Mouse (Mus musculus) bone marrow, adult 2 months (tissue): ENCODE measurements around the gene Atcay.
"Not testable (repeated sequence)": the region's sequence is repeated elsewhere in the genome, so short reads cannot be mapped to it uniquely, and the experiment has no call there.

Source experiments
- CTCF ChIP-seq: fragments of 200-500 bp; IDR thresholded peaks from 2 replicates; pipeline ENCODE4 v1.5.1; 2011; ENCODE audit warnings: low read length, control low read depth; ENCODE audit not compliant: control insufficient read depth, insufficient read depth
- POLR2A ChIP-seq: fragments of 200-500 bp; IDR thresholded peaks from 2 replicates; pipeline ENCODE4 v1.6.1; 2011; ENCODE audit warnings: low read depth, mild to moderate bottlenecking, control low read depth, low read length, borderline replicate concordance; ENCODE audit not compliant: control insufficient read depth

DNA sequence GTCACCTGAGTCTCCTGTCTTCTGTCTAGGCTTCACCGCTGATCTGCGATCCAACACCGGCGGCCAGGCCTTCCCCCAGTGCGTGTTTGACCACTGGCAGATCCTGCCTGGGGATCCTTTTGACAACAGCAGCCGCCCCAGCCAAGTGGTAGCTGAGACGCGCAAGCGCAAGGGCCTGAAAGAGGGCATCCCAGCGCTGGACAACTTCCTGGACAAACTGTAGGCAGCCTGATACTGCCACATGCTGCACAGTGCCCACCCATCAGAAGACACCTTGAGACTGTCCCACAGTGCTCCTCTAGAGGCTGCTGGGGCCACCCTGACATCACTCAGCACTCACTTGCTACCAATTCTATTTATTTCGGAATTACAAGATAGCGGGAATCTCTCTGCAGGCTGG, 48.8 kb downstream of the Atcay start:
- TF ChIP-seq CTCF, POLR2A: not testable (repeated sequence)
